Mouse (Mus musculus): Measurements from ENCODE around the gene Asna1. TPM values are rescaled to one million over a fixed set of nuclear protein-coding genes. Genes with fewer than 3 reads are reported as not detected.
A peak's percentile ranks its signal among the peaks of the same experiment; 100 is the strongest.

Asna1 gene
- polyA plus RNA-seq (2014; fragmentation: Nextera tagmentation; extraction: Ambion mirVana): 119 and 131 TPM in 2 replicates

GRCm38 (mm10) chr8:85025098-85025932 is at the start of gene Asna1:
TSS of gene Asna1 (minus strand) at chr8:85025281.
- no peaks in the 10 kb centered on the region for H3K27me3 ChIP-seq (ENCODE audit: control insufficient read depth, insufficient read depth, low read length)
- no peaks in the 10 kb centered on the region for H3K9me3 ChIP-seq (ENCODE audit: control insufficient read depth, low read length)
- ATAC-seq (ENCODE audit: insufficient number of reproducible peaks, low FRiP score, low TSS enrichment, low read depth): peak; percentile 85
- peak within 1 kb of the TSS; percentile 70 for H3K4me3 ChIP-seq (ENCODE audit: low read depth, low read length)
- peaks cover 11% of the 10 kb centered on the region; the same call in 1 of the 2 replicates for H3K4me1 ChIP-seq (ENCODE audit: control insufficient read depth, insufficient read depth, low read length)
- H3K9ac ChIP-seq (ENCODE audit: low read length): peak within 1 kb of the TSS; percentile 63
- DNase-seq (ENCODE audit: low spot score): peak; percentile 86
- H3K27ac ChIP-seq (replicated peaks; ENCODE audit: low read depth, low read length): peak within 1 kb of the TSS; percentile 73
- peak within 1 kb of the TSS; percentile 81 for H3K4me2 ChIP-seq (ENCODE audit: low read depth, severe bottlenecking)
- H3K36me3 ChIP-seq (ENCODE audit: control insufficient read depth, insufficient read depth, low read length): peaks cover 17% of the 10 kb centered on the region
- WGBS: 9% methylated on average over 30 of the region's 30 CpGs

- Histone ChIP-seq H3K9me3 (ENCODE audit: control insufficient read depth, low read length) (no peaks in the 10 kb centered on the region), H3K4me3 (ENCODE audit: low read depth, low read length) (no peak overlapping the region), H3K27ac (replicated peaks; ENCODE audit: low read depth, low read length) (no peak overlapping the region), H3K27me3 (ENCODE audit: control insufficient read depth, insufficient read depth, low read length) (no peaks in the 10 kb centered on the region), H3K36me3 (ENCODE audit: control insufficient read depth, insufficient read depth, low read length) (peaks cover 8% of the 10 kb centered on the region; the same call in 1 of the 2 replicates), H3K4me2 (ENCODE audit: low read depth, severe bottlenecking) (no peak overlapping the region), H3K4me1 (ENCODE audit: control insufficient read depth, insufficient read depth, low read length) (0 out of 2 replicates have a peak, but pooled peaks cover under 1% of the 10 kb centered on the region), H3K9ac (ENCODE audit: low read length) (no peak overlapping the region)
- DNase-seq (ENCODE audit: low spot score) (no peak), ATAC-seq (ENCODE audit: insufficient number of reproducible peaks, low FRiP score, low TSS enrichment, low read depth) (no peak)
- 94% methylated on average over 10 of the region's 10 CpGs for WGBS
Measured at GRCm38 (mm10) chr8:85074617-85075016, 49.5 kb upstream of the Asna1 start.

- no peaks in the 10 kb centered on the region for H3K4me1 ChIP-seq (ENCODE audit: control insufficient read depth, insufficient read depth, low read length)
- no peaks in the 10 kb centered on the region for H3K9me3 ChIP-seq (ENCODE audit: control insufficient read depth, low read length)
- no peak overlapping the region for H3K27ac ChIP-seq (replicated peaks; ENCODE audit: low read depth, low read length)
- DNase-seq (ENCODE audit: low spot score) (no peak), ATAC-seq (ENCODE audit: insufficient number of reproducible peaks, low FRiP score, low TSS enrichment, low read depth) (no peak)
- H3K4me3 ChIP-seq (ENCODE audit: low read depth, low read length): no peak overlapping the region
- no peak overlapping the region for H3K9ac ChIP-seq (ENCODE audit: low read length)
- H3K27me3 ChIP-seq (ENCODE audit: control insufficient read depth, insufficient read depth, low read length): no peaks in the 10 kb centered on the region
- no peak overlapping the region for H3K4me2 ChIP-seq (ENCODE audit: low read depth, severe bottlenecking)
- WGBS: 80% methylated on average over 10 of the region's 10 CpGs
- peaks cover 8% of the 10 kb centered on the region; the same call in 1 of the 2 replicates for H3K36me3 ChIP-seq (ENCODE audit: control insufficient read depth, insufficient read depth, low read length)
Measured at GRCm38 (mm10) chr8:85074167-85074566, 49.1 kb upstream of the Asna1 start.

- ATAC-seq (ENCODE audit: insufficient number of reproducible peaks, low FRiP score, low TSS enrichment, low read depth) (no peak), DNase-seq (ENCODE audit: low spot score) (no peak)
- Histone ChIP-seq H3K9ac (ENCODE audit: low read length) (no peak overlapping the region), H3K4me3 (ENCODE audit: low read depth, low read length) (no peak overlapping the region), H3K27ac (replicated peaks; ENCODE audit: low read depth, low read length) (no peak overlapping the region), H3K4me1 (ENCODE audit: control insufficient read depth, insufficient read depth, low read length) (no peaks in the 10 kb centered on the region), H3K9me3 (ENCODE audit: control insufficient read depth, low read length) (no peaks in the 10 kb centered on the region), H3K36me3 (ENCODE audit: control insufficient read depth, insufficient read depth, low read length) (peaks cover 8% of the 10 kb centered on the region; the same call in 1 of the 2 replicates), H3K4me2 (ENCODE audit: low read depth, severe bottlenecking) (no peak overlapping the region), H3K27me3 (ENCODE audit: control insufficient read depth, insufficient read depth, low read length) (no peaks in the 10 kb centered on the region)
- WGBS: 89% methylated on average over 15 of the region's 15 CpGs
Measured at GRCm38 (mm10) chr8:85073041-85073612, 48.0 kb upstream of the Asna1 start.

- peak overlapping the region; percentile 64 for H3K4me2 ChIP-seq (ENCODE audit: low read depth, severe bottlenecking)
- peak overlapping the region; percentile 91; the same call in 1 of the 2 replicates for H3K27ac ChIP-seq (replicated peaks; ENCODE audit: low read depth, low read length)
- H3K36me3 ChIP-seq (ENCODE audit: control insufficient read depth, insufficient read depth, low read length): peaks cover 8% of the 10 kb centered on the region; the same call in 1 of the 2 replicates
- ATAC-seq (ENCODE audit: insufficient number of reproducible peaks, low FRiP score, low TSS enrichment, low read depth): 0 out of 2 replicates have a peak, but pooled peaks have one; percentile 10
- H3K4me3 ChIP-seq (ENCODE audit: low read depth, low read length): peak overlapping the region; percentile 90
- DNase-seq (ENCODE audit: low spot score): no peak
- no peaks in the 10 kb centered on the region for H3K27me3 ChIP-seq (ENCODE audit: control insufficient read depth, insufficient read depth, low read length)
- H3K4me1 ChIP-seq (ENCODE audit: control insufficient read depth, insufficient read depth, low read length): no peaks in the 10 kb centered on the region
- peak overlapping the region; percentile 74 for H3K9ac ChIP-seq (ENCODE audit: low read length)
- H3K9me3 ChIP-seq (ENCODE audit: control insufficient read depth, low read length): no peaks in the 10 kb centered on the region
- WGBS: 36% methylated on average over 9 of the region's 9 CpGs
Measured at GRCm38 (mm10) chr8:85072364-85072929, 47.4 kb upstream of the Asna1 start.

- peak; percentile 93 for DNase-seq (ENCODE audit: low spot score)
- Histone ChIP-seq H3K4me2 (ENCODE audit: low read depth, severe bottlenecking) (peak within 1 kb of the TSS; percentile 64), H3K9me3 (ENCODE audit: control insufficient read depth, low read length) (no peaks in the 10 kb centered on the region), H3K27me3 (ENCODE audit: control insufficient read depth, insufficient read depth, low read length) (no peaks in the 10 kb centered on the region), H3K9ac (ENCODE audit: low read length) (peak within 1 kb of the TSS; percentile 74), H3K4me1 (ENCODE audit: control insufficient read depth, insufficient read depth, low read length) (no peaks in the 10 kb centered on the region), H3K36me3 (ENCODE audit: control insufficient read depth, insufficient read depth, low read length) (peaks cover 8% of the 10 kb centered on the region; the same call in 1 of the 2 replicates), H3K27ac (replicated peaks; ENCODE audit: low read depth, low read length) (peak within 1 kb of the TSS; percentile 91), H3K4me3 (ENCODE audit: low read depth, low read length) (peak within 1 kb of the TSS; percentile 90)
- WGBS: under 1% methylated on average over 64 of the region's 68 CpGs
- ATAC-seq (ENCODE audit: insufficient number of reproducible peaks, low FRiP score, low TSS enrichment, low read depth): peak; percentile 85
Measured at GRCm38 (mm10) chr8:85071514-85072281, 46.6 kb upstream of the Asna1 start, which contains the start of gene Dhps. TSS of gene Dhps (plus strand) at chr8:85071757.

- ATAC-seq (ENCODE audit: insufficient number of reproducible peaks, low FRiP score, low TSS enrichment, low read depth): no peak
- Histone ChIP-seq H3K4me3 (ENCODE audit: low read depth, low read length) (peak overlapping the region; percentile 90; the same call in 1 of the 2 replicates), H3K9me3 (ENCODE audit: control insufficient read depth, low read length) (no peaks in the 10 kb centered on the region), H3K9ac (ENCODE audit: low read length) (peak overlapping the region; percentile 74), H3K27ac (replicated peaks; ENCODE audit: low read depth, low read length) (no peak overlapping the region), H3K4me2 (ENCODE audit: low read depth, severe bottlenecking) (peak overlapping the region; percentile 64), H3K4me1 (ENCODE audit: control insufficient read depth, insufficient read depth, low read length) (no peaks in the 10 kb centered on the region), H3K36me3 (ENCODE audit: control insufficient read depth, insufficient read depth, low read length) (peaks cover 8% of the 10 kb centered on the region; the same call in 1 of the 2 replicates), H3K27me3 (ENCODE audit: control insufficient read depth, insufficient read depth, low read length) (no peaks in the 10 kb centered on the region)
- WGBS: 87% methylated on average over 5 of the region's 5 CpGs
- no peak for DNase-seq (ENCODE audit: low spot score)
Measured at GRCm38 (mm10) chr8:85071041-85071440, 46.0 kb upstream of the Asna1 start.

All from limb, embryonic 11.5 days (tissue).